Mouse (Mus musculus) lung, postnatal 0 days (tissue): Measurements from ENCODE around the gene Opa3. TPM values are rescaled to one million over a fixed set of nuclear protein-coding genes. Genes with fewer than 3 reads are reported as not detected.

Experiments
- ATAC-seq: fragments of 200-750 bp; cut with Nextera tagmentation; 2 replicates; pipeline ENCODE4 v1.8.0; 2017; ENCODE audit warnings: moderate library complexity
- DNase-seq: peaks from one replicate; pipeline ENCODE4 v3.0.0-alpha.2; 2016; ENCODE audit warnings: low spot score
- H3K27ac ChIP-seq: fragments of 300-500 bp; sonication (generic); 2 replicates; pipeline ENCODE4 v1.5.1; 2014; ENCODE audit warnings: antibody characterized with exemption, mild to moderate bottlenecking, low read length, mixed read lengths
- H3K27me3 ChIP-seq: fragments of 300-500 bp; sonication (generic); replicated peaks from 2 replicates; pipeline ENCODE4 v1.6.1; 2014; ENCODE audit warnings: low read length, mixed read lengths; ENCODE audit not compliant: insufficient read depth
- H3K36me3 ChIP-seq: fragments of 300-500 bp; sonication (generic); 2 replicates; pipeline ENCODE4 v1.6.1; 2014; ENCODE audit warnings: low read length, mixed read lengths; ENCODE audit not compliant: insufficient read depth
- H3K4me1 ChIP-seq: fragments of 300-500 bp; sonication (generic); 2 replicates; pipeline ENCODE4 v1.6.1; 2014; ENCODE audit warnings: antibody characterized with exemption, low read depth, low read length, mixed read lengths; ENCODE audit not compliant: insufficient read depth
- H3K4me2 ChIP-seq: fragments of 300-500 bp; sonication (generic); replicated peaks from 2 replicates; pipeline ENCODE4 v1.6.1; 2014; ENCODE audit warnings: low read depth, mild to moderate bottlenecking, low read length, moderate library complexity, mixed read lengths
- H3K4me3 ChIP-seq: fragments of 300-500 bp; sonication (generic); 2 replicates; pipeline ENCODE4 v1.5.1; 2014; ENCODE audit warnings: low read depth, low read length
- H3K9ac ChIP-seq: fragments of 300-500 bp; sonication (generic); replicated peaks from 2 replicates; pipeline ENCODE4 v1.6.1; 2014; ENCODE audit warnings: low read depth, mild to moderate bottlenecking
- H3K9me3 ChIP-seq: fragments of 300-500 bp; sonication (generic); 2 replicates; pipeline ENCODE4 v1.6.1; 2016; ENCODE audit warnings: low read length, mixed read lengths
- CTCF ChIP-seq: IDR thresholded peaks from 2 replicates; pipeline ENCODE4 v1.5.1; 2016; ENCODE audit warnings: antibody characterized with exemption, mild to moderate bottlenecking
- EP300 ChIP-seq: IDR thresholded peaks from 2 replicates; pipeline ENCODE4 v1.6.1; 2016; ENCODE audit warnings: antibody characterized with exemption, mild to moderate bottlenecking, control low read depth
- WGBS: fragments of 180-500 bp; shearing (Covaris S2); extraction: QIAGEN DNeasy Blood & Tissue Kit; methylation state at CpG from one replicate; pipeline ENCODE4 v1.1.7; 2014; 5-methylcytosine and 5-hydroxymethylcytosine counted together
- polyA plus RNA-seq: library from polyadenylated mRNA; unstranded; fragments of >200 nt; fragmentation: Nextera tagmentation; extraction: Ambion mirVana; gene quantifications from 2 replicates; pipeline ENCODE4 v1.2.1, GENCODE M21; 2015

Opa3 gene
- polyA plus RNA-seq, 1 experiment from 2014 or later = 19.0 TPM

DNA sequence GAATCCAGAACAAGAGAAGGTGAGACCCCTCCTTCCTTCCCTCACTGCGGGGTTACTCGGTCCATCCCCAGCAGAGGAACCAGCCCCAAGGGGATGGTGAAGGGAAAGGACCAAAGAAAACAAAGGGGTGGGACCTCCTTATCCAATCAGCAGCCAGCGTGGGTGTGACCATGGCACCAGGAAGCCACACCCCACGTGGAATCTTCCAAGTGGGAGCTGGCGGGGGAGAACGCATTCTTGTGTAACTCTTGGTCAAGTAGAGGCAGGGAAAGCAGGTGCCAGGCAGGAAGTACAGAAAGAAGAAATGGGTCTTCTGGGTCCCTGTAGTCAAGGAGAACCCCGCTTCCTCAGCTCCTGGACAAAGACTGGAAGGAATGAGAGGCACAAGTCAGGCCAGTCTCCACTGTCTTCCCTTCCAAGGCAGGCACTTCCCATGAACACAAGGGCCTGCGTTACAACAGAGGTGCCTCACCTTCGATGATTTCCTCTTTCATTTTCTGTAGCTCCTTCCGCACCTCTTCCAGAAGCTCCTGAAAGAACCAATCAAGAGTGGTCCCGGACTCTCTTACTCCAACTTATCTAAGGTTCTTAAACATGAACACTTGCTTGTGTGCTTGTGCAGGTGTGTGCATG lies 29.4 kb downstream of the Opa3 start:
- H3K36me3 ChIP-seq = peaks cover 35% of the 10 kb centered on the region
- H3K27ac ChIP-seq = peak overlapping the region; percentile 78
- 28% methylated on average over 11 of the region's 11 CpGs for WGBS
- H3K9ac ChIP-seq = no peak overlapping the region
- ATAC-seq (peak; percentile 95), DNase-seq (peak; percentile 96)
- H3K4me1 ChIP-seq = no peaks in the 10 kb centered on the region
- no peaks in the 10 kb centered on the region for H3K27me3 ChIP-seq
- no peaks in the 10 kb centered on the region for H3K9me3 ChIP-seq
- no peak overlapping the region for H3K4me2 ChIP-seq
- TF ChIP-seq CTCF (no peak), EP300 (peak; percentile 67)
- no peak overlapping the region for H3K4me3 ChIP-seq

DNA sequence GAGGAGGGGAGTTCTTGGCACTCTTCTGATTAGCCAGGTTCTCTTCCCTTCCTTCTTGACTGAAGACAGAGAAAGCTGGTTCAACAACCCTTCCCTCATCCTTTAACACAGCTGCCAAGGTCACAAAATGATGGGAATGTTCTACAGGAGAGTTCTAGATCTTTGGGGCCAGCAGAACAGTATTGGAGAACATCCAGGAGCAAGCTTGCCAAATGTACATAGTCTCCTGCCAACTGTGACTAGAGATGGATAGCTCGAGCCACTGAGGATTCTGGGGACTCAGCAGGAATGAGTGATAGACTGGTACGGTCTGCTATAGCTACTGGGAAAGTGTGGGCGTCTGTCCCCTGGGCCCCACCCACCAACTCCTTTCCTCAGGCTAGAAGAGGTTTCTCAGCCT lies 30.2 kb downstream of the Opa3 start:
- no peaks in the 10 kb centered on the region for H3K9me3 ChIP-seq
- H3K4me1 ChIP-seq = no peaks in the 10 kb centered on the region
- H3K36me3 ChIP-seq = peaks cover 39% of the 10 kb centered on the region
- H3K27me3 ChIP-seq = no peaks in the 10 kb centered on the region
- H3K9ac ChIP-seq = no peak overlapping the region
- TF ChIP-seq CTCF (no peak), EP300 (no peak)
- DNase-seq (peak; percentile 19), ATAC-seq (no peak)
- 65% methylated on average over 3 of the region's 3 CpGs for WGBS
- H3K4me3 ChIP-seq = no peak overlapping the region
- no peak overlapping the region for H3K4me2 ChIP-seq
- peak overlapping the region; percentile 78 for H3K27ac ChIP-seq

GRCm38 (mm10) chr7:19265147-19265546 lies 37.0 kb downstream of the Opa3 start:
- DNase-seq (no peak), ATAC-seq (no peak)
- H3K4me2 ChIP-seq = no peak overlapping the region; the same call in 1 of the 2 replicates
- H3K9ac ChIP-seq = no peak overlapping the region
- no peak overlapping the region for H3K4me3 ChIP-seq
- H3K27me3 ChIP-seq = no peaks in the 10 kb centered on the region
- H3K4me1 ChIP-seq = peaks cover 16% of the 10 kb centered on the region; the same call in 1 of the 2 replicates
- H3K9me3 ChIP-seq = no peaks in the 10 kb centered on the region
- no peak for TF ChIP-seq CTCF
- no peak for TF ChIP-seq EP300
- peaks cover 22% of the 10 kb centered on the region for H3K36me3 ChIP-seq
- WGBS = 66% methylated on average over 7 of the region's 7 CpGs
- no peak overlapping the region for H3K27ac ChIP-seq

- no peaks in the 10 kb centered on the region for H3K27me3 ChIP-seq
- DNase-seq (peak; percentile 36), ATAC-seq (peak; percentile 3; the same call in 1 of the 2 replicates)
- peak overlapping the region; percentile 72 for H3K27ac ChIP-seq
- no peaks in the 10 kb centered on the region for H3K9me3 ChIP-seq
- peaks cover 14% of the 10 kb centered on the region for H3K36me3 ChIP-seq
- H3K9ac ChIP-seq = 0 out of 2 replicates have a peak overlapping the region, but pooled peaks have one; percentile 5
- 46% methylated on average over 10 of the region's 10 CpGs for WGBS
- H3K4me1 ChIP-seq = peaks cover 16% of the 10 kb centered on the region; the same call in 1 of the 2 replicates
- H3K4me2 ChIP-seq = peak overlapping the region; percentile 22; the same call in 1 of the 2 replicates
- no peak for TF ChIP-seq EP300
- no peak for TF ChIP-seq CTCF
- H3K4me3 ChIP-seq = no peak overlapping the region
These were observed 38.0 kb downstream of the Opa3 start for GRCm38 (mm10) chr7:19265928-19266822.

- no peaks in the 10 kb centered on the region for H3K27me3 ChIP-seq
- H3K9me3 ChIP-seq = no peaks in the 10 kb centered on the region
- ATAC-seq = no peak
- peak; percentile 79 for DNase-seq
- peaks cover 16% of the 10 kb centered on the region; the same call in 1 of the 2 replicates for H3K4me1 ChIP-seq
- WGBS = 31% methylated on average over 10 of the region's 10 CpGs
- H3K36me3 ChIP-seq = peaks cover 10% of the 10 kb centered on the region; the same call in 1 of the 2 replicates
- no peak overlapping the region for H3K4me3 ChIP-seq
- peak overlapping the region; percentile 22; the same call in 1 of the 2 replicates for H3K4me2 ChIP-seq
- H3K9ac ChIP-seq = no peak overlapping the region
- TF ChIP-seq EP300 (no peak), CTCF (no peak)
- peak overlapping the region; percentile 72 for H3K27ac ChIP-seq
These were observed 38.9 kb downstream of the Opa3 start for GRCm38 (mm10) chr7:19267051-19267450.

DNA sequence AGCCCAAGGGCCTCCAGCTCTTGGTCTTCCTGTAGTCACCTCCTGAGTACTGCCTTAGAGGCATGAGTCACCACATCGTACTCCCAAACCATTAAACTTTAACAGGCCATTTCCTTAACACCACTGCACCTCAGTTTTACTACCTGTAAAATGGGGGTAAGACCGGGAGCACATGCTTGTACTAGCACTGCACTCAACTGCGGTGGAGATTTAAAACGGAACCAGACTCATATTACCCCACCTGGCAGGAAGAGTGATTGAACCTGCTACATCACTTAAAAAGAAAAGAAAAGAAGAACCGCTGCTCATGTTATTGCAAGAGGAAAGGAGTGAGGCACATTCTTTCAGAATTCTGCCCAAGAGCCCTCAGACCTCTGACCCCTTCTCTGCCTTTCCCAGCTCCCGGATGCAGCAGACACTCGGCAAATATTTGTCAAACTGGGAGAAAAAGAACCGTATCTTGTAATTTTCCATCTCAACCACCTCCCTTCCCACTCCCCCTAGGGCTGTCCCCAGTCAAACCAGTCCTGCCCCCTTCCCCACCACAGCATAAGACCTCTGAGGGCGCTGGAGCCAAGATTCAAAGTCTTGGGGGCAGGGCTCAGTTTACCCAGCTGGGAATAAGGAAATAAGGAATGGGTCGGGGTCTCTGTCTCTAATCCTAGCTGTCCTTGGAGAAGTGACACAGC lies 41.0 kb downstream of the Opa3 start:
- WGBS = 7% methylated on average over 10 of the region's 10 CpGs
- Histone ChIP-seq H3K27me3 (no peaks in the 10 kb centered on the region), H3K4me2 (peak overlapping the region; percentile 91), H3K4me3 (peak overlapping the region; percentile 90), H3K27ac (peak overlapping the region; percentile 95), H3K9me3 (no peaks in the 10 kb centered on the region), H3K4me1 (peaks cover 20% of the 10 kb centered on the region; the same call in 1 of the 2 replicates), H3K9ac (peak overlapping the region; percentile 78), H3K36me3 (no peaks in the 10 kb centered on the region; the same call in 1 of the 2 replicates)
- TF ChIP-seq CTCF (no peak), EP300 (no peak)
- ATAC-seq (peak; percentile 39), DNase-seq (peak; percentile 90)
